Mouse (Mus musculus): ENCODE data around the gene B430306N03Rik. TPM values are rescaled to one million over a fixed set of nuclear protein-coding genes. Genes with fewer than 3 reads are reported as not detected.

The B430306N03Rik gene
- polyA plus RNA-seq, 1 experiment from 2014 or later: 0.09 TPM

Other genes starting within 250 kb of the B430306N03Rik start
- gene 1700067P10Rik, start 226.8 kb upstream of the B430306N03Rik start, polyA plus RNA-seq (2014; fragmentation: Nextera tagmentation; extraction: Ambion mirVana): not detected in 2 replicates
- not detected in 2 replicates for gene 9830107B12Rik, start 169.9 kb upstream of the B430306N03Rik start, polyA plus RNA-seq (2014; fragmentation: Nextera tagmentation; extraction: Ambion mirVana)
- not detected in 2 replicates for gene A530064D06Rik, start 148.9 kb upstream of the B430306N03Rik start, polyA plus RNA-seq (2014; fragmentation: Nextera tagmentation; extraction: Ambion mirVana)
- gene Trem1, start 83.4 kb upstream of the B430306N03Rik start, polyA plus RNA-seq (2014; fragmentation: Nextera tagmentation; extraction: Ambion mirVana): 0.07 and 0.11 TPM in 2 replicates
- gene Trem3, start 68.4 kb upstream of the B430306N03Rik start, polyA plus RNA-seq (2014; fragmentation: Nextera tagmentation; extraction: Ambion mirVana): not detected in 2 replicates
- 0.53 and 0.63 TPM in 2 replicates for gene Treml4, start 51.8 kb upstream of the B430306N03Rik start, polyA plus RNA-seq (2014; fragmentation: Nextera tagmentation; extraction: Ambion mirVana)
- 0.09 and 0.11 TPM in 2 replicates for gene Treml2, start 16.6 kb upstream of the B430306N03Rik start, polyA plus RNA-seq (2014; fragmentation: Nextera tagmentation; extraction: Ambion mirVana)
- gene Trem2, start 30.3 kb downstream of the B430306N03Rik start, polyA plus RNA-seq (2014; fragmentation: Nextera tagmentation; extraction: Ambion mirVana): 3.4 and 4.8 TPM in 2 replicates
- gene Treml1, start 43.8 kb downstream of the B430306N03Rik start, polyA plus RNA-seq (2014; fragmentation: Nextera tagmentation; extraction: Ambion mirVana): 1.0 and 2.4 TPM in 2 replicates
- 13.5 and 16.2 TPM in 2 replicates for gene Nfya, start 93.8 kb downstream of the B430306N03Rik start, polyA plus RNA-seq (2014; fragmentation: Nextera tagmentation; extraction: Ambion mirVana)
- 42.6 and 46.4 TPM in 2 replicates for gene Oard1, start 93.9 kb downstream of the B430306N03Rik start, polyA plus RNA-seq (2014; fragmentation: Nextera tagmentation; extraction: Ambion mirVana)
- gene Apobec2, start 116.8 kb downstream of the B430306N03Rik start, polyA plus RNA-seq (2014; fragmentation: Nextera tagmentation; extraction: Ambion mirVana): 233 and 243 TPM in 2 replicates
- gene Tspo2, start 135.4 kb downstream of the B430306N03Rik start, polyA plus RNA-seq (2014; fragmentation: Nextera tagmentation; extraction: Ambion mirVana): 3.6 and 5.0 TPM in 2 replicates
- gene Unc5cl, start 138.8 kb downstream of the B430306N03Rik start, polyA plus RNA-seq (2014; fragmentation: Nextera tagmentation; extraction: Ambion mirVana): 0.43 TPM in 1 of 2 replicates, not detected in the other

Data from heart, embryonic 14.5 days (tissue).